Mouse (Mus musculus): ENCODE measurements at regions not wholly inside any gene's neighbourhood (a gene's known extent, or its start where the extent isn't known, plus 50 kb on each side); places are given as distances from the start of the nearest gene placed in this dataset.

DNA sequence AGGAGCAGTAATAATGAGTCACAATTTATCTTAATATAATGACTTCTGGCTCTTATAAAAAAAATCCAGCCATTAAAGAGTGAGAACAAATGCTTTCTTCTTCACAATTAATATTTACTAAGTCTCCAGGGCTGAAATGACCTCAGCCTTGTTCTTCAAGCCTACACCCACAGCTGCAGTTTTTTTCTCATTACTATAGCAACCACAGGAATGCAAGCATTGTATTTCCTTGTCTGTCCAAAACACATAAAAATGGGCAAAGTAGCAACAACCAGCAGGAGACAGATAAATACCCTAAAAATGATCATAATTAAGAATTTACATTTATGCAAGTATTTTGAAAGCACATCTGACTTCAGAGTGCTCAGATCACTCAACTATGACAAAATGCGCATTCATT is 76.5 kb upstream of the Ferd3l start:
- Histone ChIP-seq H3K4me3 (replicated peaks; ENCODE audit: low read length) (no peak overlapping the region), H3K27me3 (ENCODE audit: insufficient read depth, low read length) (no peaks in the 10 kb centered on the region), H3K4me1 (replicated peaks; ENCODE audit: low read depth, low read length) (no peaks in the 10 kb centered on the region), H3K36me3 (ENCODE audit: insufficient read depth, low read length) (no peaks in the 10 kb centered on the region), H3K9me3 (ENCODE audit: low read length) (peaks cover 5% of the 10 kb centered on the region; the same call in 1 of the 2 replicates)
- no peak for TF ChIP-seq CTCF (conservative IDR thresholded peaks at IDR 0.05; ENCODE audit: low read length)
- no peak for TF ChIP-seq NANOG (IDR thresholded peaks at IDR 0.05; ENCODE audit: borderline replicate concordance, low read length)
- TF ChIP-seq POU5F1 (IDR thresholded peaks at IDR 0.05; ENCODE audit: borderline replicate concordance, low read length) = no peak

Measured in E14TG2a.4 (cell line).